Mouse (Mus musculus): ENCODE measurements around the gene Tex38.

Gene Tex38

DNA sequence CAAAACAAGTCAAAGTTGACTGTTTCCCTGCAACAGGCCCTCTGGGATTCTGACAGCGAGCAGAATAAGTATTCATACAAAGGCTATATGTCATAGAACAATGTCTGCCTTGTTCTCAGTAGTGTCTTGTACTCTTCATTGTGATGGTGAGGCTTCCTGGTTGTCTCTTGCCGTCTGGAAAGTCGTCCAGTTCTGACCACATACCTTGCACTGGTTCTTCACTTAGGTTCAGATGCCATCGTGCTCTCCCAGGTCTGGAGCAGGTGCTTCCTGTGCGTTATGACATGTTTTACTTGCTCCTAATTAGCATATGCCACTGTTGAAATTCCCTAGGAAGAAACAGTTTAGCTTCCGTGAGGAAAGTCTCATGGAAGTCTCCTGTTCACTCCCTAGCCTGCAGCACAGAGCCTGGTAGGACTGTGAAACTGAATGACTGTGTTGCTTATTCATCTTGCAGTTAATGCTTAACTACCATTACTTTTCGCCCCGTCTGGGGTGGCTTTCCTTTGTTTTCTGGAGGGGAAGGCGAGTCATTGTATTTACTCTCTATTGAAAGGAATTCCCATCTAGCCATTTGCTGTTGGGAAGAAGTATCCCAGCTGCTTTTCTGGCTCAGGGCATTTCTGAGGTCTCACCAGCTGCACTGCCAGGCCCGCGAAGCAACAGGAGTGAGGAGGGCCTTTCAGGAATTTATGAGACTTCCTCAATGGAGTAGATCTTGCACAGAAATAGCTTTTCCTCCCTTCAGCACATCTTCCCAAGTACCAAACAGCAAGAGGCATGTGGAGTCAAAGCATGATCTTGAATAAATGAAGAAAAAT is 13.0 kb downstream of the Tex38 start:
- DNase-seq = no peak

- DNase-seq = no peak
These were observed 16.2 kb downstream of the Tex38 start for GRCm38 (mm10) chr4:115764581-115764980.

DNA sequence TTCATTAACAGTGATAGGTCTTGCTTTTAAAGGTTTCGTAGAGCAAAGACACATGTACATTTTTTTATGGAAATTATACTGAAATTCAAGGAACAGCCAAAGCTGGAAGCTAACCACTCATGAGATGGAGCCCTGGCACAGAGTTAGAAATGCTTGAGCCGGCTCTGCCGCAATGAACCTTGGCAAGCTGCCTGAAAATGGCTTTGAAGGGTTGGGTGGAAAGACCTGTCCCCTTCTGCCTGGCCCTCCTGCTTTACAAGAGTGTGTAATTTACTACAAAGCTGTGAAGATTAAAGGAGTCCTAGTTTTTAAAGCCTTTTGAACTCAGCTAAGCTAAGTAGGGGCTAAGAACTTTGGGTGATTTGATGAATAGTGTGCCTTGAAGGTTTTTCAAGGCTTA is 19.6 kb downstream of the Tex38 start:
- no peak for DNase-seq

- DNase-seq = no peak
These were observed 26.0 kb downstream of the Tex38 start for GRCm38 (mm10) chr4:115754851-115755250.

GRCm38 (mm10) chr4:115754101-115754500 is 26.7 kb downstream of the Tex38 start:
- DNase-seq = no peak

DNA sequence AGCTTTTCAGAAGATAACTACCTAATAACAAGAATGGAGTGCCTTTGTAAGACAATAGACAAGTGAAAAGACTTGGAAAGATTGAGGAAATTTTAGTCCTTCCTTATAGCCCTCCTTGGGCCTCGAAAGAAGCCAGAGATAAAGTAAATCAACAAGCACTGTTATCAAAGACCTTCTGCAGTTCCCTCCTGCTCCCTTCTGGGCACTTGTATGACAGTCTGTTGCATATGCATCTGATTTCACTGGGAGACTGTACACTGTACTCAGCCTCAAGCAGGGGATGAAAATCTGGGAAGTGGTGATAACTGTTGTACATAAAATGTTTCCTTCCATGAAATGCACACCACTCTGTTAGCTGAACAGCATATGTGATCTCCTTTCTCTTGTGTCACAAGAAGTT is 31.5 kb downstream of the Tex38 start:
- DNase-seq = no peak

DNA sequence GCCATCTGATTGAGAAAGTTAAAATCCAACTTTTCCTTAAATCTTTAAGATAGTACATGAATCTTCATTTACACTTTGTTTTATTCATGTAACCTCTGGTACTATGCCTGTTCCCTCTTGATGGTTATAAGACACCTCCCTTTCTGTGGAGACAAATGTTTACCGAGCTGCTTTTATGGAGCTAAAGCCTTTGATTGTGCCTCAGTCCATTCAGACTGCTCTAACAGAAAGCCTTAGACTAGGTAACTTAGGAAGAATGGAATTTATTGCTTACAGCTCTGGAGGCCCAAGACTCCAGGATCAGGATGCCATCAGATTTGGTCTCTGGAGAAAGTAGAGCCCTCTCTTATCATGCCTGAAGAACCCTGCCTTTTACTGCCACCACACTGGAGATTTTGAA is 32.6 kb downstream of the Tex38 start:
- DNase-seq = no peak

- DNase-seq = no peak
These were observed 37.7 kb downstream of the Tex38 start for GRCm38 (mm10) chr4:115743096-115743495.

DNA sequence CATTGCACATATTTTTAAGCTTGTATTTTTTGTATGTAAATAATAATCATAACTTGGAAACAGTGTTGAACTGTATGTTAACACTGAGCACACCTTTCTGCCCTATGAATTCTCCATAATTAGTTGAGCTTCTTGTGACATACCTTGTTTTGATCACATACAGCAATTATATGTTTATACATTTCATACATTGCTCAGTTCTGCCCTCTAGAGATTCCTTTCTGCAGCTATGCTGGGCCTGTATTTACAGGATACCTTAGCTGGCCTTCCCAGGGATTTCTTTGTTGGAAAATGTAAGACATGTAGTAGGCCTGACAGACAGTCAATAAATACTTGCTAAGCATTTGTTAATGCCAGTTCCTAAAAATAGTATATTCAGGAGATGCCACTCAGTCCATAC is 38.2 kb downstream of the Tex38 start:
- DNase-seq = no peak

DNA sequence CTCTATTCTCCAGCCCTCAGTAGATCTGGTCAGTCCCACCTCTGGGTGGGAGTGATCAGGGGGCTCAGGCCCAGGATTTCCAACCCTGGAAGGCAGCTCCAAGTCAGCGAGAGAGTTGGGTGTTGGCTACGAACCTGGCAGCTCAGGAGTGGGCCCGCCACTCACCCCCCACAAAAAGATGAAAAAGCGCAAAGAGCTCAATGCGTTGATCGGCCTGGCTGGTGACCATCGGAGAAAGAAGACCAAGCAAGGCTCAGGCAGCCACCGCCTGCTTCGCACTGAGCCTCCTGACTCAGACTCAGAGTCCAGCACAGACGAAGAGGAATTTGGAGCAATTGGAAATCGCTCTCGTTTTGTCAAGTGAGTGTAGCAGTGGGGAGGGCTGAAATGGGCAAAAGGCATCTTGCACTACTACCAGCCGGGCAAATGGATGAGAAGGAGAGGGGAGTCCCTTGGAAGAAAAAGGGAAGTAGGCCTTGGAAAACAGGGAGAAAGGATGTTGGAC is 42.3 kb downstream of the Tex38 start:
- peak; percentile 14 for DNase-seq

DNA sequence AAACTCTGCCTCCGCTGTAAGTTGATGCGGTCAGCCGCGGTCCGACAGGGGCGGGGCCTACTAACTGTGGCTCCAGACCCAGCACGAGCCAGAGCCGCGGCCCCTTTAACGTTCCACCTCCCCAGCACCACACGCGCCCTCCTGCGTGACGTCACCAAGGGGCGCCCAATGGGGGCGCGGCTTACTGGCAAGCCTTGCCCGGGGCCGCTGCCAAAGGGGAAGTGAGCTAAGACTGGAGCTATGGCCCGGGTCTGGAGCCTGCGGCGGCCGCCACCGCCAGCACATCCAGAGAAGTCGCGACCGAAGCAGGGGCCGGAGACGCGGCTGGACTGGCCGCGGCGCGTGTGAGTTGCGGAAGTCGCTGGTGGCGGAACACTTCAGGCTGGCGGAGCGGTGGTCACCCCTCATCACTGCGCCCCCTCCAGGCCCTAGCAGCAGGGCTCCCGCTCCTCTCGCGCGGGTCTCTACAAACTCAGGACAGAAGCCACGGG is 43.2 kb downstream of the Tex38 start, which contains the start of gene Efcab14:
Efcab14 (plus strand) TSS at position 194 of the 491 bp plus-strand sequence.
- DNase-seq = peak; percentile 98

DNA sequence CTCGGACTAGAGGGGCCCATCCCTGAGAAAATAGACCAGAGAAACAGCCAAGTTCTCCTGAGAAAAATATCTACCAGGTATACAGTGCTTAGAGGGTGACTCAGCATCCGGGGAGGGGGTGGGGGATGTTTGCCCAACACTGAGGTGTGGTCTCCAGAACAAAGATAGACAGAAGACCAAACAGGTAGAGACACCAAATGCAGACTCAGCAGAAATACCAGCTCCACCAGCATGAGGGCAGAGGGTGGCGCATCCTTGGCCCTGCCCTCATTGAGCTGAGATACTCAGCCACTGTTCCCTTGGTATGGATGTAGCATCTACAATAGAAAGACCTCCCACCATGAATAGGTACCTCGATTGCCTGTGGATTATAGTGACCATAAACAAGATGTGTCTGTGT is 46.0 kb downstream of the Tex38 start:
- no peak for DNase-seq

- no peak for DNase-seq
These were observed 47.1 kb downstream of the Tex38 start for GRCm38 (mm10) chr4:115733746-115734145.

GRCm38 (mm10) chr4:115732223-115732818 is 48.5 kb downstream of the Tex38 start:
- no peak for DNase-seq

GRCm38 (mm10) chr4:115731588-115732222 is 49.1 kb downstream of the Tex38 start:
- peak; percentile 65 for DNase-seq

All from liver (tissue).